Mouse (Mus musculus) bone marrow, adult 2 months (tissue): Measurements from ENCODE around the gene Plac9a.

Source experiments
- CTCF ChIP-seq: fragments of 200-500 bp; IDR thresholded peaks from 2 replicates; pipeline ENCODE4 v1.5.1; 2011; ENCODE audit warnings: low read length, control low read depth; ENCODE audit not compliant: control insufficient read depth, insufficient read depth
- POLR2A ChIP-seq: fragments of 200-500 bp; IDR thresholded peaks from 2 replicates; pipeline ENCODE4 v1.6.1; 2011; ENCODE audit warnings: low read depth, mild to moderate bottlenecking, control low read depth, low read length, borderline replicate concordance; ENCODE audit not compliant: control insufficient read depth

DNA sequence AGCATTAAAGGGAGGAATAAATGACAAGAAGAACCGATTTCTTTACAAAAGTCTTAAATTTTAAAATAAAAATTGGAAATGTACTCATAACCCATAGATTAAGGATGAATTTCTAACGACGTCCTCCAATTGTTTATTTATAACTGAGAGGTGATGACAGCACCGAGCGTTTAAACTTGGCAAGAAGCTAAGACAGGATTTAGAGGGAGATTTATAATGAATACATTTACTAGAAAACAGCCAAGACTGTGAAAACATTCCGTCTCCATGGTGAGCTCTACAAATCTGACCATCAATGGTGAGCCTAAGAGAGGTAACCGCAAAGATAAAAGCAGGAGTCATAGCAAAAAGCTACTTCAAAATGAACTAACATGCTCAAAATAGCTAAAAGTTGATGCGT, 64.5 kb downstream of the Plac9a start:
- TF ChIP-seq CTCF (no peak), POLR2A (no peak)
